Mouse (Mus musculus) intestine, embryonic 15.5 days (tissue): Measurements from ENCODE around the gene Prep. TPM values are rescaled to one million over a fixed set of nuclear protein-coding genes. Genes with fewer than 3 reads are reported as not detected.

Source experiments
- polyA plus RNA-seq: library from polyadenylated mRNA; unstranded; fragments of >200 nt; fragmentation: Nextera tagmentation; extraction: Ambion mirVana; gene quantifications from 2 replicates; pipeline ENCODE4 v1.2.1, GENCODE M21; 2015

The Prep gene
- polyA plus RNA-seq, 1 experiment from 2014 or later: 25.4 TPM

Other genes with a start within 250 kb of the Prep start
- gene Popdc3, start 110.9 kb downstream of the Prep start, polyA plus RNA-seq: 0.55 and 0.88 TPM in 2 replicates